Mouse (Mus musculus): Measurements from ENCODE around the gene Eaf2.

Gene Eaf2

GRCm38 (mm10) chr16:36770830-36771229, 104.0 kb downstream of the Eaf2 start:
- H3K27me3 ChIP-seq (ENCODE audit: control insufficient read depth, insufficient read depth, low read length, poor library complexity, severe bottlenecking) = no peaks in the 10 kb centered on the region

GRCm38 (mm10) chr16:36770191-36770771, 104.5 kb downstream of the Eaf2 start:
- DNase-seq (ENCODE audit: low read depth, low spot score) = peak; percentile 65
- no peaks in the 10 kb centered on the region for H3K36me3 ChIP-seq (ENCODE audit: control insufficient read depth, insufficient read depth, low read length, poor library complexity, severe bottlenecking)
- H3K27me3 ChIP-seq (ENCODE audit: control insufficient read depth, insufficient read depth, low read length, poor library complexity, severe bottlenecking) = no peaks in the 10 kb centered on the region

More at GRCm38 (mm10) chr16:36770830-36771229, 104.0 kb downstream of the Eaf2 start:
- no peak for DNase-seq (ENCODE audit: low read depth, low spot score)
- no peaks in the 10 kb centered on the region for H3K36me3 ChIP-seq (ENCODE audit: control insufficient read depth, insufficient read depth, low read length, poor library complexity, severe bottlenecking)

GRCm38 (mm10) chr16:36751979-36752378, 122.8 kb downstream of the Eaf2 start:
- no peaks in the 10 kb centered on the region; the same call in 1 of the 2 replicates for H3K36me3 ChIP-seq (ENCODE audit: control insufficient read depth, insufficient read depth, low read length, poor library complexity, severe bottlenecking)
- DNase-seq (ENCODE audit: low read depth, low spot score) = no peak
- no peaks in the 10 kb centered on the region for H3K27me3 ChIP-seq (ENCODE audit: control insufficient read depth, insufficient read depth, low read length, poor library complexity, severe bottlenecking)

- DNase-seq (ENCODE audit: low read depth, low spot score) = no peak
- no peaks in the 10 kb centered on the region for H3K36me3 ChIP-seq (ENCODE audit: control insufficient read depth, insufficient read depth, low read length, poor library complexity, severe bottlenecking)
- no peaks in the 10 kb centered on the region for H3K27me3 ChIP-seq (ENCODE audit: control insufficient read depth, insufficient read depth, low read length, poor library complexity, severe bottlenecking)
These were observed 127.0 kb downstream of the Eaf2 start for GRCm38 (mm10) chr16:36747767-36748166.

GRCm38 (mm10) chr16:36747068-36747467, 127.7 kb downstream of the Eaf2 start:
- DNase-seq (ENCODE audit: low read depth, low spot score) = no peak
- no peaks in the 10 kb centered on the region for H3K36me3 ChIP-seq (ENCODE audit: control insufficient read depth, insufficient read depth, low read length, poor library complexity, severe bottlenecking)

GRCm38 (mm10) chr16:36743580-36743979, 131.2 kb downstream of the Eaf2 start:
- no peak for DNase-seq (ENCODE audit: low read depth, low spot score)
- Histone ChIP-seq H3K36me3 (ENCODE audit: control insufficient read depth, insufficient read depth, low read length, poor library complexity, severe bottlenecking) (no peaks in the 10 kb centered on the region), H3K27me3 (ENCODE audit: control insufficient read depth, insufficient read depth, low read length, poor library complexity, severe bottlenecking) (no peaks in the 10 kb centered on the region)

More at GRCm38 (mm10) chr16:36747068-36747467, 127.7 kb downstream of the Eaf2 start:
- H3K27me3 ChIP-seq (ENCODE audit: control insufficient read depth, insufficient read depth, low read length, poor library complexity, severe bottlenecking) = no peaks in the 10 kb centered on the region
